Mouse (Mus musculus): Measurements from ENCODE around the gene Ttc7b.

Gene Ttc7b

DNA sequence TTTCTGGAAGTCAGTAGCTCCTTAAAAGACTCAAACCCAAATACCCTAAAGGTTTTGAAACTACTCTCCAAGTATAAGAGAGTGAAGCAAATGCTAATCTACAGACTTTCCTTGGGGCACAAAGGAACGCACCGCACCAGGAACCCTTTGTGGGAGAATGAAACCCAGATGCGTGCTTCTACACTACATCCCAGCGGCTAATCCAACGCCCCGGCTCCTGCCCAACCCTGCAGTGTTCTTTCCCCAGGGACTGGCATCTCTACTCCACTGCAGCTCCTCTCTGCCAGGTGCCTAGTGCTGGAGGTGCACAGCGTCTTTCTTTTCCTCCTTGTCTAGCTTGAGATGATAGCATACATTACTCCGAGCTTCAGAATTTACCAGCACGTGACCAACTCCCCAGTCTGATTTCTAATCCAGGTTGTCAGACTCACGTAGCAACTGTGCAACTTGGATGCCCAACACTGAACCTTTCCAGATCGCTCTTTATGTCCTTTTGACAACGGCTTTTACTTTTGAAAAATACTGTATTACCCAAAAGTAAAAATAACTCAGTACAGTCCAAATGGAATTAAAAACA lies 72.8 kb downstream of the Ttc7b start:
- DNase-seq (ENCODE audit: low spot score in 2 of 2): no peak

DNA sequence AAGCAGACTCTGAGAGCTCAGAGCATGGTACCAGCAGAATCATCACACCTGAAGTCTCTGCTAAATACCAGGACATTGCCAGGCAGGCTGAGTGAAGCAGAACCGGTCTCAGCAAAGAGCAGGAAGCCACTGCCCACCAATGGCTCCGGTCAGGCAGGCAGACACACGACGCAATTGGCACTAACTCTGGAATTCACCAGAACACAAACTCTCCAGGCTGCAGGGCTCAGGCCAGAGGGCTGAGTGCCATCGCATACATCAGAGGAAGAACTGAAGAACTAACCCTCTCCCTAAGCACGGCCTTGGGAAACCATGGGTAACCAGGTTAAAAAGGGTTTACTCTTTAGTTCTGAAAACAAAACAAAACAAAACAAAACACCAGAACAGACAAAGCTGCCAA lies 73.5 kb downstream of the Ttc7b start:
- no peak for DNase-seq (ENCODE audit: low spot score in 2 of 2)

DNA sequence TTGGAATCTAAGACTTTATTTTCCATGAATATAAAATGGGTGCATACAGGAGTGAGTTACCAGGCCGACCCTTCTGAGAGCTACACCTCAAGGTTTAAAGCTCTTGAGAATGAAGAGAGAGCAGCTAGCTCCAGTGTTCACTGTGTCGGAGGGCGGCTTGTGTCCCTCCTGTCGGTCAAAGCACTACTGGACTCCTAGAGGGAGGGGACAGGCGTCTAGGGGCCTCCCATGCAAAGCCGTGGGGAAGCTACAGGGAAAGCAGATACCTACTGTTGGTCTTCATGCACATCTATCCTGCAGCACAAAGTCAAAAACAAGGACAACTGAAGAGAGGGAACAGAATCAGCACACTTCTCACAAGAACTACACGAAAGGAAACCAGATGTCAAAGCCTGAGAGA lies 74.9 kb downstream of the Ttc7b start:
- DNase-seq (ENCODE audit: low spot score in 2 of 2): no peak

DNA sequence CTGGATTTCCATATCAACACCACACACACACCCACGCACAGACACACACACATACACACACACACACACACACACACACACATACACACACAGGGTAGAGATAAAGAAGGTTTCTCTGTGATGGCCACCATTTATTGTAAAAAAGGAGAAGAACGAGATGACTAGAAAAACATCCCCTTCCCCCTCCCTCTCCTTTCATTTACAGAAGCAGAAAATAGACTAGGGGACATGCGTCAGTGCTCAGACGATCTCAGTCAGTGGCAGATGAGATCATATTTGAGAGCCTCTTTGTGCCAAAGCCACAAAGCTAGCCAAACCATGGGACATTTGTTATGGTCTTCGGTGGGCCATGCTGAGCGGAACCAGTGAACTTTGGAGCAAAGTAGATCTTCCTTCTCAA lies 75.4 kb downstream of the Ttc7b start:
- DNase-seq (ENCODE audit: low spot score in 2 of 2): no peak

DNA sequence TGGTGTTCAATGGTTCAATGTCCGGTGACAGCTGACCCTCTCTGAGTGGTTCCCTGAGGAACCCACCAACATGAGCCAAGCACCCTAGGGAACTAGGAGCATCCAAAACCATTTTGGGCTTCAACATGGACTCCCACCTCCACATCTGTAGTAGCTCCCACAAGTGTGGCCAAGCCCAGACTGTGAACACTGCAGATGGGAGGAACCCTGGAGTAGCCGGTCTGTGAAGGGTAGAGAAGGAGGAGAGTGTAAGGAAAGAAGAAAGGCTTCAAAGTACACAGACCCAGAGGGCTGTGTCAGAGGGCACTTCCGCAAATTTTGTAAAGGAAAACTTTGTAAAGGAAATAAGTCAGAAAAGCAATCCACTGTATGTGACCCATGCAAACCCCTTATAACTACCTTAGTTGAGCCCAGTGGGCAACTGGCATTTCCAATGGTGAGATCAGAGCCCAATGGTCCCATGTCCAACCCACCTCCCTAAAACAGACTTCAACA lies 75.9 kb downstream of the Ttc7b start:
- no peak for DNase-seq (ENCODE audit: low spot score in 2 of 2)

DNA sequence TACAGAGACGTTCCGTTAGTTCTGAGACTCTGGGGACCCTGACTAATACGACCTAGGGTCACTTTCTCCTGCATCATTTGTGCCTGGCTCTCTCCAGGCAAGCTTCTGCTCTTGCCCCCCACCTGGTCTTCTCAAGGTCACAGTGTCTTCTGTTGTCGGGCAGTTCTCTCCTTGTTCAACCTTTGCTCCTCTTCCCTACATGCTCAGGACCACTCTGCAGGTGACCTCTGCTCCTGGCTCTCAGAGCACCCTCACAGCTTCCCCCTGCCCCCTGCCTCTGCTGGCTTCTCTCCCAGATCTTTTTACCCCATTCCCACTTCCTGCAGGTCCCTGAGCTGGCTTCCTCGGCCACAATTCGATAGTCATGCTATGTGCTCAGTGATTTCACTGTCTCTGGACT lies 77.2 kb downstream of the Ttc7b start:
- DNase-seq (ENCODE audit: low spot score in 2 of 2): no peak

DNA sequence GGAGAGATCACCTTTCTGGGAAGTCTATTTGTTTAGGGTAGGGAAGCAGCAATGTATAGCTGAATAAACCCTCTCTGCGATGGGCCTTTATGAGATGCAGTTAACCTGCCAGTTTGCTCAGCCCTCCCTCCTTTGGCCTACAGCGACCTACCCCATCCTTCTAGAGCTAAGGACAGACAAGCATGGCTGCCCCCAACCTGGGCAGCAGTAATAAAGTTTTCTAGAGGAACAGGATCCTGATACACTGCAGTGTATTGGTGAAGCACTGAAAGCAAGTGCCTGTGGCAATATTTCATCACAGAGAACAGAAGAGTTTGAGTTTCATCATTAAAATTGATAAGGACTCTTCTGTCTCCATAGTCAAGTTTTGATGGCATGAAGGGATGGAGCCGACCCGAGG lies 79.0 kb downstream of the Ttc7b start:
- no peak for DNase-seq (ENCODE audit: low spot score in 2 of 2)

DNA sequence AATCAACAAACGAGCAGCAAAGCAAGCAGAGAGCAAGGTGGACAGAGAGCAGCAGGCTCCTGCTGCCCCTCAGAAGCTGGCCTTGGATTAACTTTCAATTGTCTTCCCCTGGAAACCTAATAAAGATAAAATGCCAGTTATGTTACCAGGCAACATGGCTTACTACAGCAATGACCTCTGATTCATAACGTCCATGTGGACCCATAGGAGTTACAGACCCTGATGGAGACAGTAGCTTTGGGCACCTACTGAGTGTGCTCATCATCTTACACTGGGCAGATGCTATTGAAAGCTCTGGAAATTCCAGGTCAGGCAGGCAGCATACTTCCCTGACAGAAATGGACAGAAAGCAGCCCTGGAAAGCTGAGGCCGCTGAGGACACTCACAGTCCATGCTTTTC lies 80.7 kb downstream of the Ttc7b start:
- no peak for DNase-seq (ENCODE audit: low spot score in 2 of 2)

DNA sequence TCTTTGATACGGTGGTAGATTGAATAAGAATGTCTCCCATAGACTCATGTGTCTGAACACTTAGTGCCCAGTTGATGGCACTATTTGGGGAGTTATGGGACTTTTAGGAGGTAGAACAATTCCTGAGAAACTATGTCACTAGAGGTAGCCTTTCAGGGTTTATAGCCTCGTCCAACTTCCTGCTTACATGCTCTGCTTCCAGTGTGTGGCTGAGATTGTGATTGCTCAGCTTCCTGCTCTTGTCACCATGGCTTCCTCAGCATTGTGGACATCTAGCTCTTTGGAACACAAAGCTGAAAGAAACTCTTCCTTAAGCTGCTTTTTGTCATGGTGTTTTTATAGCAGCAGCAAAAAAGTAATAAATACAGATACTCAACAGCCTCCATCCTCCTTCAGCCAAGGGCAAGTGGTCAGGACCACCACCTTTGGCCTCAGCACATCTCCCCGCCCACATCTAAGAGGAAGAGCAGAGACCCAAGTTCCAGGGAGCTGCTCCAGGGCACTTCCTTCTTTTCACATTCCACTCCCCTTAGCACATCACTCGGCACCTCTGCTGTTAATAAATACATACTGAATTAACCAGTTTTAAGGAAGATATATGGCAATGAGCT lies 81.4 kb downstream of the Ttc7b start:
- DNase-seq (ENCODE audit: low spot score in 2 of 2): no peak

DNA sequence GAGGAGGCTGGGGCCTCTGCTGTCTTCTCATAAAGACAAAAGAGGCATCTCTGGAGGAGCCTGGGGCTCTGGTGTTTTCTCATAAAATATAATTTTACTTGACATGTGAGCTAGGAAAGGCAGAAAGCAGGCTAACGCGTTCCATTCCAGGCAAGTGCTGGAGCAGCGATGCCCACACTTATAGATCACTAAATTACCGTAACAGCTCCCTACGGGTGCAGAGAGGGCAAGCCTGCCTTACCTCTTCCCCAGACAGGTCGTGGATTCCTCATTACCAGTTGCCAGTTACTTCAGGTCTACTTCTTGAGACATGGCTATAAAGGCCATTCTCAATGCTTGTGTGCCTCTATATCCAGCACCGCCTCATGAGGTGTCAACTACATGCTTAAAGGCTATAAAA lies 82.1 kb downstream of the Ttc7b start:
- DNase-seq (ENCODE audit: low spot score in 2 of 2): no peak

DNA sequence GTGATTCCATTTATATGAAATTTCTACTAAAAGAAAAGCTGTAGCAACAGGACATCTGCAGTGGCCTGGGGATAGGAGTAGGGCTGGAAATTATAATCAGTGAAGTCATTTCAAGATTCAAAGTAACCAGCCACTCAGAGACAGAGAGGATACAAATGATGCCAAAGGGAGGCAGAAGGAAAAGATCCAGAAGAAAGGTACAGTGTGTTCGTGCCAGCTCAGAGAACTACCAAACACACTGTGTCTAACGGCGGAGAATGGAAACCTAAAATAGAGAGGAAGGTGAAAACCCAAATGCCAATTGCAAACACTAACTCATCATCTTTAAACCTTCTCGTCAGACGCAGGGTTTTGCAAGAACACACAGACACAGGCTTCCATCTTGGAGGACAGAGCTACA lies 82.8 kb downstream of the Ttc7b start:
- peak in 1 of 2 experiments; percentile 74 for DNase-seq (ENCODE audit: low spot score in 2 of 2)

DNA sequence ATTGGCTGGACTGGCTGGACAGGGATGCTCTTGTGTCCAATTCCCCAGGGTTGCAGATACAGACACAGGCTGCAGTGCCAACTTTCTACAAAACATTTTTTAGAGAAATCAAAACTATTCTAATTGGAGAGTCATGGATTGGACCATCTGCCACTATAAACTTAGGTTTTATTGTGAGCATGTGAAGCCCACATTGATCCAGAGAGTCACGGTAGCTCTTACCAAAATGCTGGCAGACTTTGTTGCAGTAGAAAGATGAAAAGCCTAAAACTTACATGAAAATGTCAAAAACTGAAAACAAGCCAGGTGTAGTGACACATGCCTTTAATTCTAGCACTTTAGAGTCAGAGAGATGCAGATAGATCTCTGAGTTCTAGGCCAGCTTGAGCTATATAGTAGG lies 84.9 kb downstream of the Ttc7b start:
- no peak for DNase-seq (ENCODE audit: low spot score in 2 of 2)

DNA sequence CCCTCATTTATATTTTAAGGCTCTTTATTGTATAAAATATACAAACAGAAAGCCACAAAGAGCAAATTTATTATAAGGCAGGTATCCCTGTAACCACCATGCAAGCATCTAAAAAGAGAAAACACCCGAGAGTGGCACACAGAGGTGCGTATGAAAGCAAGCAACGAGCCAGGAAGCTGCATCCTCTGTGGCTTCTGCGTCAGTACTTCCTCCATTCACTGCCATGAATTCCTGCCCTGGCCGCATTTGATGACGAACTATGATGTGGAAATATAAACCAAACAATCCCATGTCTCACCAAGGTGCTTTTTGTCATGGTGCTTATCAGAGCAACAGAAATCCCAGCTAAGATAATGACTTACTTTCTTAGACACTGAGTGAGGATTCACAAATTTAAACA lies 88.8 kb downstream of the Ttc7b start:
- DNase-seq (ENCODE audit: low spot score in 2 of 2): no peak

DNA sequence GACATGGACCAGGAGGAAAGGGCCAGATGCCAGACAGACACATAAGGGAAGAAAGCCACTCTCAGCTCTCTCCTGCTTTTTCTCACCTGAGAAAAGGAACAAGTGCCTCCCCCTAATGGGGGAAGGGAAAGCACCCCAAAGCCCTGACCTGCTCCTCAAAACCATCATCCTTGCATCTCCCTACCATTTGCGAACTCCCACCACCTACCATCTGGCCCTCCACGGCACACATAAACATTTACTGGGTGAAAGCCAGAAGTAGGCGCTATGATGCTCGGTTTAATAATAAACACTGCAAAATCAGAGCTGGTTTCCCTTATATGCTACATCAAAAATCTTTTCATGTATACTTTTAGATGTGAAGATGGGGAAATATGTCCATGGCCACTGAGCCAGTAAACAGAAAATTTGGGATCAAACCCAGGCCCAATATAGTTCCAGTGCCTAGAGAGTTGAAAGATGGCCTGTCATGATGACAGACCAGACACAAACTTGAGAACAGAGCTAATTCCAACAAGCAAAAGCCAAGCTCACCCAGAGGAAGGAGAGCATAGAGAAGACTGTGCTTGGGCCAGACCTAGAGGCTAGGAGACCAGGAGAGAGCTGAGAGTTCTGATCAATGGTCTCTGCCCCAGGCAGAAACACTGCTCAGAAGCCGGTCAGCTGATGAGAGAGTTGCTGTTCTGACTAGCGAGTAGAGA lies 91.1 kb downstream of the Ttc7b start:
- DNase-seq (ENCODE audit: low spot score in 2 of 2): no peak

DNA sequence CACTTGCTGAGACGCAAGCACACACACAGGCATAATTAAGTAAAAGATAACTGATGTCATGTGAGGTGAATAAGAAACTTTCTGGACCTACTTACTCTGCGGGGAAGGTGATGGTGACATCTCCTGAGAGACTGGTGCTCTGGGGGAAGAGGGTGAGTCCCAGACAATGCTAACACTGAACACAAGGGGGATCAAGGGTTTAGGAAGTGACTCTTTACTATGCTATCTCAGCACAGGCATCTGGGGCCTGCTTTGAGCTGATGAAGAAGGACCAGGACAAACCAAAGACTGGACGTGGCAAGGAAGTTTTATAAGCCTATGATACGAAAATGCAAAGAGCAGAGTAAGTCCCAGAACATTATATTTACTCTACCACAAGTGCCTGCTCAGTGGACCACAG lies 92.4 kb downstream of the Ttc7b start:
- no peak for DNase-seq (ENCODE audit: low spot score in 2 of 2)

DNA sequence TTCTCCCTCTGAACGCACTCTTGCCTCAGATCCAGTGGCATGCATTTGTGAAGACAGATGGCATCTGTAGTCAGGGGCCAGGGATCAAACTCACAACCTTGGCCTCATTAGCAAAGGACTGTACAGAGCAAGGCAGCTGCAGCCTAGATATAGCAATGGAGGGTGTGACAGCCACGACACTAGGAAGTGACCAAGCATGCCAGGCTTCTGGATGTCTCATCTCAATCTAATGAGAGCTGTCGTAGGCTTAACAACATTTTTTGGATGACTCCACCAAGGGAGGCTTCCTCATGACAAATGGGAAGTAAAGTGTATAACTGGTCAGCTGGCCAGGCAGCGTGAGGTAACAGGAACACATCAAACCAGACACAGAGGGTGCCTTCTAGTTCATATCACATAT lies 94.4 kb downstream of the Ttc7b start:
- DNase-seq (ENCODE audit: low spot score in 2 of 2): no peak

DNA sequence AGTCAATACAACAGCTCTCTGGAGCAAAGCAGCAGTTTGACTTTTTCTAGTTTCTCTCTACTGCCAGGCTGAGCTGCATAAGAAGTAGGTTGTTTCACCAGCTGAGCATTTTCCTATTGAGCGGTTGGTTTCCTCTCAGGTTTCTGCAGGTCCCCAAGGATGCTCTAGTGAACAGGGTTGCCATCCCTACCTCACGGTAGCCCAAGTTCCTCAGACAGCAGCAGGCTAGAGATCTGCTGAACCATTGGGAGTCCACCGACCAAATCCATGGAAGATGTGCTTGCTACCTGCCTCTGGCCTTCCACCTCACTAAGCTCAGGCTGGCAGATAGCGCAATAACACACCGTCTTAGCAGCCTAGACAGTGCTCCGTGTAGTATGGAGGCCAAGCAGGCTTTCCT lies 95.6 kb downstream of the Ttc7b start:
- no peak for DNase-seq (ENCODE audit: low spot score in 2 of 2)

DNA sequence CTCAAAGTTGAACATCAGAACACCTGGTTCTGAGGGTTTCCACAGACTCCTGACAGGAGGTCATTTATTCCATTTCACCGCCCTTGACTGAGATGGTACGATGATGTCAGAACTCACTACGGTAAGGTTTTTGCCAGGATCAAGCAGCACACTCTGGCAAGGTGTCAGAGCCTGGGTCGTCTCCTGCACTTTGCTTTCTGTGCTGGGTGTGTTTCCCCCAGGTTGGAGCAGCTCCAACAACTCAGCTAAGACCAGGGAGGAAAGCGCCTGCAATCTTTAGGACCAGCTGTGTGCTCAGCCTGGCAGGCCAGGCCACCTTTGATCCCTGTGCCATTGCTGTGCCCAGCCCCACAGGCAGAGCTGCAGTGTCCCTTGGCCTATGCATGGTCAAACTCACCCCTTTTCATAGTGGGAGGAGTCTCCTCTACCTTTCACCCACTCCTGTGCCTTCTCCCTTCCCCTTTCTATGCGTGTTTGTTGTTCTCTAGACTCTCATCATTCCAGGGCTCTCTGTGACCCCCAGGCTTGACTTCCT lies 98.3 kb downstream of the Ttc7b start:
- DNase-seq (ENCODE audit: low spot score in 2 of 2): no peak

DNA sequence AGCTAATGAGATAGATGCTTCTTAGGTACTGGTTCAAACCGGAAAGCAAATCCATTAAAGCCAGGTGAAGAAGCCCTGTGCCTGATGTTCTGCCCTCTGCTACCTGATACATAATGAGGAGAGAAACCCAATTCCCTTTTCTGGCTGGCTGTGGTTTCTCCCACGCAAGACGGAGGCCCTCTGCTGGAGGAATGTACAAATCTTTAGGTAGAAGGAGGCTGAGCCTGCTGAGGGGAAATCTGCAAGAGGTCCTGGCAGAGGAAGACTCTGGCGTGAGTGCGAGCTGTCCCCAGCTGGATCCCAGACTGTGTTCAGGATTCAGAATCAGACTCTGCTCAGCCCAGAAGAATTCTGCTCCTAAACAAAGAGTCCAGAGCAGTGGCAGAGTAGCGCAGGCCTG lies 99.1 kb downstream of the Ttc7b start:
- DNase-seq (ENCODE audit: low spot score in 2 of 2): peak in 1 of 2 experiments; percentile 71

DNA sequence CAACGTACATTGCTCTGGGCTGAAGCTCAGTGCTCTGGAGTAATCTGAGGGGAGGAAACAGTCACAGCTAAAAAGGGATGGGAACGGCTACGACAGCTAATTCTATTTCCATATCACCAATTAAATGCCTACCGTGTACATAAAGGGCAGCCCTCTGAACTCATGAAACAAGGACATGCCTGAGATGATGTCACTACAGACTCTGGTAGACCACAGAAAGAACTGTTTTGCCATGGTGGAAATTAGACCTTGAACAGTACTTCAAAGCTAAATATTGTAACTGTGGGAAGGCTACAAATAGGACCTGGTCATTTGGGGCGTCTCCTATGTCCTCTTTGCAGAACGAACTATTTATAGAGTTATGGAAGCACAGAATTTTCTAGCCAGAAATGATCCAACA lies 99.7 kb downstream of the Ttc7b start:
- no peak for DNase-seq (ENCODE audit: low spot score in 2 of 2)

DNA sequence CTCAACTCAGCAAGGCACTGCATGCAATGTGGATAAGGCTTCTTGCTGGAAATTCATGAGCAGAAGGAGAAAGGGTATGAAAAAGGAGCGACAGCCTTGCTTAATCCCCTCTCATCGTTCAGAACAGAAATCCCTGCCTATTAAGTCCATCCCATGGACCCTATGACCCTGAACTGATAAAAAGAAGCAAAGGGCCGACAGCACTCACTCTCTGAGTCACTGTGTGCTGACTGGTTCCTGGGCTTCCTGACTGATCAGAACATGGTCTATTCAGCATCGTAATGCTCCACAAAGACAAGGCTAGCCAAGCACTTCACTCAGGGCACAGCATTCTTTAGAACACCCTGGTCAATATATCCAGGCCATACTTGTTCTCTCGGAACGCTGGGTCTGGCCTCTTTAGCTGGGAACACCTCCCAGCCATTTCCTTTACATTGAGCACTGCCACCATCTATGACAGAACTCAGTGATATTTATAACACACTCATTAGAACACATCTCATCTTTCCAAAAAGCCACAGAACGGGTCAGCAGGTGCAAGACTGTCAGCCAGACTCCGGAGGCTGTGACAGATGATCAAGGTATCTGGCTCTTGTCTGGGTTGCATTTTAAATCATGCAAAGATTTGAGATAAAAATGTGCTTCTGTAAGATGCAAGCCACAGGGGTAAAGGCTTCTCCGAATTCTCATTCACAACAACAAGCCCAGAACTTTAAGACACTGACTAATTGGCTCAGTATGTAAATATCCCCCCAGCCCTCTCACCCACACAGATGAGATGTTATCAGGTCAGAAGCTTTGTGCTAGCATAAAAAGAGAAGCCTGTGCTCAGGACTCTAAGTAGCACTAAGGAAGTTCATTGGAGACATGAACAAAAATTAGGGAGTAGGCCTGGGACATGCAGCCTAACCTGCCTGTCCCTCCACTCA lies 100.4 kb downstream of the Ttc7b start:
- DNase-seq (ENCODE audit: low spot score in 2 of 2): no peak

DNA sequence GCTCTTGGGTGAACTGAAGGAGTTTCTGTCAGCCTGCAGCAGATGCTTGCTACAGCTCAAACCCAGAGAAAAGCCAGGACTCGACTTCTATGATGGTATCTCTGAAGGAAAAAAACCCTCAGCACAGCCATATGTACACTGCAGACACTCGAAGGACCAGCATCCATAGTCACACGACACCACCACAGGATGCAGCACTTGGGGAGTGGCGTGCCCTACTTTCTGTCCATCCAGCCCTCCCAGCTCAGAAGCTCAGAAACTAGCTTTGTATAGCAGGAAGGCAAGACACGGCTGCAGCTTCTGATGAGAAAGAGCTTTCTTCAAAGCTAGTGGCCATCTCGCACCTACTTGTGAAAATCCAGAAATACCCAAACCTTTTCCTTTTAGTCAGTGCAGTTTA lies 104.8 kb downstream of the Ttc7b start:
- DNase-seq (ENCODE audit: low spot score in 2 of 2): peak in 1 of 2 experiments; percentile 60
